Mouse (Mus musculus): ENCODE data around the gene Sgcb. TPM values are rescaled to one million over a fixed set of nuclear protein-coding genes. Genes with fewer than 3 reads are reported as not detected.
"Not testable (repeated sequence)": the region's sequence is repeated elsewhere in the genome, so short reads cannot be mapped to it uniquely, and the experiment has no call there.

The Sgcb gene
- polyA plus RNA-seq, 1 experiment = 21.7 TPM

- no peak overlapping the region for H3K27ac ChIP-seq (ENCODE audit: control insufficient read depth, insufficient read depth, low read depth, low read length)
These were observed 48.5 kb downstream of the Sgcb start for GRCm38 (mm10) chr5:73598943-73599695.

GRCm38 (mm10) chr5:73587119-73587518 lies 60.5 kb downstream of the Sgcb start:
- Histone ChIP-seq H3K36me3 (ENCODE audit: control insufficient read depth, insufficient read depth, low read length) (no peaks in the 10 kb centered on the region), H3K4me3 (ENCODE audit: control insufficient read depth, low read depth, low read length) (no peak overlapping the region), H3K27ac (ENCODE audit: control insufficient read depth, insufficient read depth, low read depth, low read length) (no peak overlapping the region), H3K4me1 (ENCODE audit: control insufficient read depth, insufficient read depth, low read length) (no peaks in the 10 kb centered on the region), H3K27me3 (ENCODE audit: control insufficient read depth, insufficient read depth, low read length) (no peaks in the 10 kb centered on the region)
- no peak for TF ChIP-seq CTCF (IDR thresholded peaks at IDR 0.05; ENCODE audit: control insufficient read depth, insufficient read depth, insufficient replicate concordance, low read depth, low read length)
- TF ChIP-seq POLR2A (IDR thresholded peaks at IDR 0.05; ENCODE audit: control insufficient read depth, low read depth, low read length) = no peak

More at GRCm38 (mm10) chr5:73598943-73599695, 48.5 kb downstream of the Sgcb start:
- TF ChIP-seq CTCF (IDR thresholded peaks at IDR 0.05; ENCODE audit: control insufficient read depth, insufficient read depth, insufficient replicate concordance, low read depth, low read length) (no peak), POLR2A (IDR thresholded peaks at IDR 0.05; ENCODE audit: control insufficient read depth, low read depth, low read length) (no peak)
- no peaks in the 10 kb centered on the region for H3K36me3 ChIP-seq (ENCODE audit: control insufficient read depth, insufficient read depth, low read length)
- H3K27me3 ChIP-seq (ENCODE audit: control insufficient read depth, insufficient read depth, low read length) = no peaks in the 10 kb centered on the region
- no peaks in the 10 kb centered on the region for H3K4me1 ChIP-seq (ENCODE audit: control insufficient read depth, insufficient read depth, low read length)
- no peak overlapping the region for H3K4me3 ChIP-seq (ENCODE audit: control insufficient read depth, low read depth, low read length)

GRCm38 (mm10) chr5:73586597-73586996 lies 61.0 kb downstream of the Sgcb start:
- H3K4me1 ChIP-seq (ENCODE audit: control insufficient read depth, insufficient read depth, low read length) = no peaks in the 10 kb centered on the region
- H3K27ac ChIP-seq (ENCODE audit: control insufficient read depth, insufficient read depth, low read depth, low read length) = no peak overlapping the region
- H3K36me3 ChIP-seq (ENCODE audit: control insufficient read depth, insufficient read depth, low read length) = no peaks in the 10 kb centered on the region
- TF ChIP-seq POLR2A (IDR thresholded peaks at IDR 0.05; ENCODE audit: control insufficient read depth, low read depth, low read length) (no peak), CTCF (IDR thresholded peaks at IDR 0.05; ENCODE audit: control insufficient read depth, insufficient read depth, insufficient replicate concordance, low read depth, low read length) (no peak)
- H3K27me3 ChIP-seq (ENCODE audit: control insufficient read depth, insufficient read depth, low read length) = no peaks in the 10 kb centered on the region
- no peak overlapping the region for H3K4me3 ChIP-seq (ENCODE audit: control insufficient read depth, low read depth, low read length)

GRCm38 (mm10) chr5:73585212-73586115 lies 62.1 kb downstream of the Sgcb start:
- Histone ChIP-seq H3K27me3 (ENCODE audit: control insufficient read depth, insufficient read depth, low read length) (no peaks in the 10 kb centered on the region), H3K4me1 (ENCODE audit: control insufficient read depth, insufficient read depth, low read length) (no peaks in the 10 kb centered on the region), H3K36me3 (ENCODE audit: control insufficient read depth, insufficient read depth, low read length) (no peaks in the 10 kb centered on the region), H3K27ac (ENCODE audit: control insufficient read depth, insufficient read depth, low read depth, low read length) (no peak overlapping the region), H3K4me3 (ENCODE audit: control insufficient read depth, low read depth, low read length) (no peak overlapping the region)
- no peak for TF ChIP-seq POLR2A (IDR thresholded peaks at IDR 0.05; ENCODE audit: control insufficient read depth, low read depth, low read length)
- TF ChIP-seq CTCF (IDR thresholded peaks at IDR 0.05; ENCODE audit: control insufficient read depth, insufficient read depth, insufficient replicate concordance, low read depth, low read length) = no peak

GRCm38 (mm10) chr5:73584011-73584410 lies 63.6 kb downstream of the Sgcb start:
- not testable (repeated sequence) for H3K4me1 ChIP-seq (ENCODE audit: control insufficient read depth, insufficient read depth, low read length); H3K27me3 ChIP-seq (ENCODE audit: control insufficient read depth, insufficient read depth, low read length); H3K36me3 ChIP-seq (ENCODE audit: control insufficient read depth, insufficient read depth, low read length); H3K4me3 ChIP-seq (ENCODE audit: control insufficient read depth, low read depth, low read length); H3K27ac ChIP-seq (ENCODE audit: control insufficient read depth, insufficient read depth, low read depth, low read length)

Other genes starting within 250 kb of the Sgcb start
- 0.07 and 7.9 TPM in 2 replicates for gene Cwh43, start 241.7 kb downstream of the Sgcb start, polyA plus RNA-seq (2012; rRNA removed)
- gene Dcun1d4, start 166.8 kb downstream of the Sgcb start, polyA plus RNA-seq (2012; rRNA removed) = 37.5 and 44.8 TPM in 2 replicates
- gene Lrrc66, start 15.3 kb downstream of the Sgcb start, polyA plus RNA-seq (2012; rRNA removed) = 1.5 and 1.7 TPM in 2 replicates
- gene Spata18, start 3.6 kb upstream of the Sgcb start, polyA plus RNA-seq (2012; rRNA removed) = 538 and 551 TPM in 2 replicates